Mouse (Mus musculus) urinary bladder, postnatal 4 days (tissue): ENCODE measurements at regions not wholly inside any gene's neighbourhood (a gene's known extent, or its start where the extent isn't known, plus 50 kb on each side); places are given as distances from the start of the nearest gene placed in this dataset.

Source experiments
- DNase-seq, 2 experiments: peaks; one replicate each; pipeline ENCODE4 v3.0.0; 2021 to 2022; ENCODE audit warnings: low spot score in 2 of 2

- no peak for DNase-seq
Measured at GRCm38 (mm10) chr14:105717821-105718220, 178.8 kb downstream of the Spry2 start.

DNA sequence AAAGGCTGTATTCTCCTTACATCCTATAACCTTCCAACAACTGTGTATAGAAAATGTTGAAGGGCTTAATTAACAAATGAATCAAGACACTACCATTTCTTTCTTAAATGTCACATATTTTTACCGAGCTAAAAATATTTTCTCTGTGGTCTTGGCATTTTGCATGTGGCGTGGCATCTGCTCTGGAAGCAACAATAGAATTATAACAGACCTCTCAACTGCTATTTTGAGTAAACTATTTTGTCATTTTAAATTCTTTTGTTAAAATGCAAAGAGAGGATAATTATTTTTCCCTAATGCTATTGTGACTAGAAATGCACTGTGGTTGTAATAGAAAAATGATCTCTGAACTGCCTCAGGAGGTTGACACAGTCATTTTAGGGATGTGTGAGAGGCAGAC is 187.9 kb downstream of the Spry2 start:
- DNase-seq = no peak

GRCm38 (mm10) chr14:105706756-105707155 is 189.9 kb downstream of the Spry2 start:
- DNase-seq = no peak

- no peak for DNase-seq
Measured at GRCm38 (mm10) chr14:105698616-105699015, 198.0 kb downstream of the Spry2 start.

- no peak for DNase-seq
Measured at GRCm38 (mm10) chr14:105698086-105698485, 198.5 kb downstream of the Spry2 start.

- no peak for DNase-seq
Measured at GRCm38 (mm10) chr14:105697398-105697797, 199.2 kb downstream of the Spry2 start.

- no peak for DNase-seq
Measured at GRCm38 (mm10) chr14:105694969-105695368, 201.7 kb downstream of the Spry2 start.

DNA sequence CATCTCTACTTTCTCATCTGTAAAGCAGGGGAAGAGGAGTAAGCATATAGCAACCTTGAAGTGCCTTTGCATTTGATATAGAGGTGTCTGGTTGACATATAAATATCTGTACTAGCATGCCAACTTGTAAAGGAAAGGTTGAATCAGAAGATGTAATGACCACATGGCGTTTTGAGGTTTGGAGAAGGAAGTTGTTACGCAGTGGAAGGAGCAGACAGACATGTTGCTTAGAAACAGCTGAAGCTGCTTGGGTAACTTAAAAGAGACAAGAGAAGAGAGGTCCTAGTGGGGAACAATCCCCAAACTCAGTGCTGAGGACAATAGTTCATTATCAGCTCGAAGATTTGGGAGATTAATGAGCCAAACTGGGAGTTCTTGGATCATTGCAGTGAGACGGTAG is 202.9 kb downstream of the Spry2 start:
- DNase-seq = no peak

DNA sequence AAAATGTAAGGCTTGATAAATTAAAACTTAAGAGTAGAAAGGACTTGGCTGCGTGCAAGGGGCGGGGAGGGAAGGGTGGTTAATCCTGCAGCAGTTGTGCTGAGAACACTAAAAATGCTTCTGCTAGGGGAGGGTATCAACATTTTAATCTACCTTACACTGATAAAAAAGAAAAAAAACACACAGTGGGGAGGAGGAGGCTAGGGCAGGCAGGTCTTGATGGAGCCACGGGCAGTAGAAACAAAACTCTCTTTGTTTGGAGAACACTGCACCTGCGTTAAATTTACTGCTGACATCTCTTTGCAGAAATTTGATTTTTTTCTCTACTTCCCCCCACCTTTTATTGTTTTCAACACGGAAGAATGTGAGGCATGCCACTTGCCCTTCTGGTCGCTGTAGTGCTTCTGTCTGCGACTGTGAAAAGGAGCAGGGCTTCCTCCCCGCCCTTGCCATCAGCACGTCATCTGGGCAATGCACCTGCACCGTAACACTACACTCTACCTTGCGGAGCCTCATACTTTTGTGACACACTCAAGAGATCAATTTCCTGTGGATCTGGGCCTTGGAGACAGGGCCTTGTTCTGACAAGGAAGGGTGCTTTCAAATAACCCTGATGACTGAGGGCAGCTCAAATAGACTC is 211.7 kb downstream of the Spry2 start:
- no peak for DNase-seq

DNA sequence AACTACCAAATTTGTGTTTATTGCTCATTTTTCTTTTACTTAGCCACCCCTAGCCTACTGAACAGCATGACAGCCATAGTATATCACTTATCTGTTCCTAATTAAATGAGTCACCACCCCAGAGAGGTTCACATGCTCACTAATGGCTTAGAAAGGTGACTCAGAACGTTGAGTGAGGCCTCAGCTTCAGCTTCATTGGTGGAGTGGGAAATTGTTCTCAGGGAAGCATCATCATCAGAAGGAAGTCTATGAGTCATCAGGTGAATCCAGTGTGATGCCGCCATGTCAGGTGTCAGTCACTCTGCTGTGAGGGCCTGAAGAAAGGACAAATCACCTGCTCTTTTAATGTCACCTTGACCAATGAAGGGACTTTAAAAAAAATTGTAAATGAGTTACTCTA is 212.3 kb downstream of the Spry2 start:
- no peak for DNase-seq

- DNase-seq = no peak
Measured at GRCm38 (mm10) chr14:105676646-105676930, 220.0 kb downstream of the Spry2 start.

DNA sequence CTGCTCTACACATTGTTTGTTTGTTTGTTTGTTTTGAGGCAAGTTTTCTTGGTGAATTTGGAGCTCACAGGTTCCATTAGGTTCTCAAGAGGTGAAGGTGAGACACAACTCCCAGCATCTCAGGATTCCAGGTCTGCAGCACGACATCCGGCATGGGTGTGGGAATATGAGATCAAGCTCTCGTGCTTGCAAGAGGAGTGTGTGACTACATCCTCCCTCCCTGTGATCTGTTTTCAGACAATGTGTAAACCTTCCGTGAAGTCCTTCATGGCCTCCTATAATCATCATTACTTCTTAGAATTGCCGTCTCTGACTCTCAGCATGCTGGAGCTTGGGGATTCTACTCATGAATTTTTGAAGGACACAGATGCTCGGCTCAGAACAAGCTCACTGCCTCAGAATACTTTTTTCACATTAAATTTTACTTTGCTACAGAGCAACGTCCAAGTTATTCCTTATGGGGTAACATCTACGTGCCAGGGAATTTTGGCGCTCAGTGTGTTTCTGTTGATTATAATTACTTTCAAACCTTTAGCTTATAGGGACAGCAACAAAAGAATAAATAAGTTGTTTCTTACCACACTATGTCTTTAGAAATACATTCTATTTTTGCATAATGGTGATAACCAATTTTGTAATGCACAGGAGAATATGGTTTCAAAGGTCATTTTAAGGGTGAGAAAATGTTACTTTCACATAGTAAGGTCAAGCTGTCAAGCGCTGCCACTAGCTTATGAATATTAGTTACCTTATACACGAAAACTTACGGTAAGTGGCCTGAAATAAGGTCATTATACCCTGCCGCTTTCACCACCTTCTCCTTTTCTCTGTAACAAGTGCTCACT is 220.6 kb downstream of the Spry2 start:
- no peak for DNase-seq

GRCm38 (mm10) chr14:105675006-105675405 is 221.6 kb downstream of the Spry2 start:
- no peak for DNase-seq

DNA sequence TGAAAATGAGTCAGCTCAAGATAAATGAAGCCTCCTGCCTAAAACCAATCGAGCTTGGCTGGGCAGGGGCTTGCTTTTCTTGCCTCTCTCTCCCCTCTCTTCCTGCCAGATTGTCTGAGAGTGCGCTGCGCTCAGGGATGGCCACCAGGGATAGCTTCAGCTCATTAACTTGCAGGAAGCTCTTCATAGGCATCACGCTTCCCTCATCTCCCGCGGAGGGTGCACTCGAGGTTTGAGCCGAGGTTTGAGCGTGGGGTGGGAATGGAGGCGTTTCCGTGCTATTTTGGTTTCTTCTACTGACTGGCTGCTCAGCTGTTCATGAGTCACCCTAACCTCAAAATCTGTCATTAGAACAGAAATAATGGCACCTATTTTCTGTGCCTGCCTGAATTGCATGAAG is 227.7 kb downstream of the Spry2 start:
- no peak for DNase-seq

DNA sequence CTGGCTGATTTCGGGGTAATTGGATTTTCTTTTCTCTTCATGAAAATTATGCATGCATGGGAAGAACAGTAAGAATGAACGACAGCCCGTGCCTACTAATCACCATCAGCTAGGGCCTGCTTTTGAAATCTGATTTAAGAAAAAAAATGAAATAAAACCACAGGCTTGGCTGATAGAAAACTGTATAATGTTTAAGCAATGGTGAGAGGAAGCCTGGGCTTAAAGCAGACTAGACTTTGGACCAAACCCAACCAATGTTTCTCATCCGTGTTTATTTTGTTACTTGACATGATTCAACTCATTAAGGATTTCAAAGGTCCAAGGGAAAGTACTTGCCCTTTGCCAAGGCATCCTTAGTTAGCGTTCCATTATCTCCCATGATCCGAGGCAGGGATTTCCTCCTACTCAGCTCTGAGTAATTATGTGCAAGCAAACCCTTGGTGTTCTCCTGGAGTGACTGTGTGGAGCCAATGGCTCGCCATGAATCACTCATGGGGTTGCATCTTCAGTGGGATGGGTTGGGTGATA is 231.9 kb downstream of the Spry2 start:
- DNase-seq = no peak

DNA sequence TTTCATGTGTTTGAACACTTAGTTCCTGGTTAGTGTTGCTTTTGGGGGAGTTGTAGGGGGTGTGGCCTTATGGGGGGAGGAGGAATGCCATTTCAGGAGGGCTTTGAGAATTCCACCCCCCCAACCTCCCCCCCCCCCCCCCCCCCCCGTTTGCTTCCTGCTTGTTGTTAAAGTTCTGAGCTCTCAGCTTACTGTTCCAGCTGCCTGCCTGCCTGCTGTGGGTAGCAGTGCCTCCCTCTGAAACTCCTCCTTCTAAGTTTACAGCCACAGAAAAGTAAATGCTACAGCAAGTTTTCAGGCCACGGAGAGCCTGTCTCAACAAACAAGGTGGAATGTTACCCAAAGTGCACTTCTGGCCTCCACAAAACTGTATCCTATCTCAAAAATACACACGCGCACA is 233.1 kb downstream of the Spry2 start:
- no peak for DNase-seq

DNA sequence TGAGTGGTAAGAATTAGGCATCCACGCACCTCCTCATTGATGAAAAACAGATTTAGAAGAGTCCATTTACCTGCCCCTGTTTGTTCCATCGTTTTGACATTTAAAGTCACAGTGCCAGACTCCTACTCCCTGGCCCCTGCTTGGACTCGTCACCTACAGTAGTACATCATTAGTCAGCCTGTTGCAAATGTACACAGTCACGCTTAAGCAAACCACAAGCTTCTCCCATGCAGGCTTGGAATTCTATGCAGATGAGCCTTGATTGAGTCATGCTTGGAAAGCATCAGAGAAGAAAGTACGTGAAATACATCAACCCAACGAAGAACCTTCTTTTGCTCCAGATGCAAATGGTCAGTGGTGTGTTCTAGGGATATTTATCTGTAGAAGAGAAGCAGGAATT is 233.8 kb downstream of the Spry2 start:
- no peak for DNase-seq

DNA sequence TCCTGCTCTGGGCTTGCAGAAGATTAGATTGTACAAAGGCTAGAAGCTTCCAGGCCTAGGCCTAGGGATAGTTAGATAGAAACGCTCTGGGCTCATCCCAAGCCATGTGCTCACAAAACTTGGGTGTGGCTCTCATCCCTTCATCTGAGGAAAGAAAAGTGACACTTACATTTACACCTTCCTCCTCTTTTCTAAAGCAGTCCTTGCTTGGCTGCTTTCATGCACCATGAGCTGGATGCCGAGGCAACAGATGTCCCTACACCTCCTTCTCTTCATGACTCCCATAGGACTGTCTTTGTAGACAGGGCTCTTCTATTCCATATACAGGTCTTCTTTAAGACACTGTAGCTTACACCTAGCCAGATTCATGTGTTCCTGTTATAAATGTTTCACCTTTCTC is 238.3 kb downstream of the Spry2 start:
- no peak for DNase-seq

DNA sequence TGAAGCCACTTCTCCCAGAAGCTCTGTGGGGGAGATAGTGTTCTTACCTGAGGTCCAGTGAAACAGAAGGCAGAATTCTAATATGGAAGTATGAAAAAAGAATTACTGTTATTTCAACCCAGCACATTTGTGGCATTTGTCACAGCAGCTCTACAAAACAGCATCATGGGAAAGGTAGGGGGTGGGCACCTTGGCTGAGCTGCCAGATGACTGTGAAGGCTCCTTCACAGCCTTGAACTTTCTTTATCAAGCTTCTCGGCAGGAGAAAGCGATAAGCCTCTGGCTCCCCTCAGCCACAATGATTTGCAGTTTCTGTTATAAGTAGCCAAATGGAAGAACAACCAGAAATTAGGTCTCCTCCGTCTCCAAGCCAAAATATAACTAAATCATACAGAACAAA is 249.5 kb downstream of the Spry2 start:
- no peak for DNase-seq

- DNase-seq = no peak
Measured at GRCm38 (mm10) chr14:105644428-105644827, 252.2 kb downstream of the Spry2 start.

DNA sequence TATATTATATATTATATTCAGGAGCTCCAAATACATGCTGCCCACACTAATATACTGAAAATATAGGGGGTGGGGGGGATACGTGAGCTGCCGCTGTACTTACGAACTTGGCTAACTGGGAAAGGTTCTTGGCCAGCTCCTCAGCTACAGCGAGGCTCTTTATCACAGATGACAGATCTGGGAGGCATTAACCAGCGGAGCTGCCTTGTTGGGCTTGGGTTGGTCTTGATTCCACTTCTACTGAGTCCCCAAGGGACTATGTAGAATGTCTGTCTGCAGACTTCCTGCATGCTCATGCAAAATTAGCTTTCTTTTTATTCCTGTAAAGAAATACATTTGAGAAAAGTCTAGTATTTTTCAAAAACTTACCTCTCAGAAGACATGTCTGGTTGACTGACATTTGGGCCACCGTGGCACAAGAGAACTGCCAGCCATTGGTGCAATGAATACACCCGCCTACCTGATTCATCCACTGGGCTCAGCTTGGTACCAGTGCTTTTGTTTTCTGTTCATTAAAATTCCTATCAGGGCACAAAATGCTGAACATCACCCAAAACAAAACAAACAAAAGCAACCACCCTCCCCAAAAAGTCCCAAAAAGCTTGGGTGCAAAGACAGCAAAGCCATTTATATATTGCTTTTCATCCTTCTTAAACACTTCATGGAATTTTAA is 253.2 kb downstream of the Spry2 start:
- no peak for DNase-seq

DNA sequence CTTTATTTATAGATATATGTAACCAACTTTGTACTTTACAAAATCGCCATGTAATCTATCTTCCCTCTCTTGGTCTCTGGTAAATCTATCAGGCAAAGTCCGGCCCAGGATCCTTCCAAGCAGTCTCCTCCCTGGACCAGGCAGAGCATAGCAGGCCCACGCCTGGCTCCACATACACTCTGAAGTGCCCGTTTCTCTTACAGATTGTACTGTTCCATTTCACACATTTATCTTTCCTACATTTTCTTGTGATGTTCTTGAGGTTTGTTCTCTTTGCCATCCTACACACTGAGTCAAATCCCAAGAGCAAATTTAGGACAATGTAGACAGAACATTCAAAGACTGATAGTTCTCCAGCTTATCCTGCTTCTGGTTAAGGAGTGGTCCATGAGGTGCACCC is 264.3 kb downstream of the Spry2 start:
- DNase-seq = no peak

- DNase-seq = no peak
Measured at GRCm38 (mm10) chr14:105631681-105632031, 265.0 kb downstream of the Spry2 start.
